Mouse (Mus musculus): ENCODE data around the gene Fam114a1.

GRCm38 (mm10) chr5:64963271-64963670 is 6.6 kb upstream of the Fam114a1 start:
- no peak for TF ChIP-seq POLR2A (IDR thresholded peaks at IDR 0.05; ENCODE audit: low read depth, low read length)
- no peak for TF ChIP-seq CTCF (IDR thresholded peaks at IDR 0.05; ENCODE audit: extremely low read depth, insufficient read depth, insufficient read length, insufficient replicate concordance)

All from spleen, adult 2 months (tissue).